Comparison of ENCODE assay signal across 16 mouse cellular contexts in genomic region chr1:192179877-192180276, GRCm38 (mm10). TPM values are rescaled to one million over a fixed set of nuclear protein-coding genes. Genes with fewer than 3 reads are reported as not detected.
DNase-seq lines count a peak whose midpoint lies in the region; ATAC-seq and TF ChIP-seq lines count a peak whose summit lies in the region.
"Had no signal": no experiment of that assay in that cellular context is flagged by ENCODE, and none has a peak within 500 bp of the region (broad histone marks: within the 10 kb centered on the region; RNA-seq: fewer than 3 reads in every experiment).

No protein-coding gene starts in this region.

- no peak overlapping the region for H3K4me2 ChIP-seq in intestine, postnatal 0 days (replicated peaks; ENCODE audit: low read depth)
- no peak overlapping the region for H3K4me2 ChIP-seq in intestine, embryonic 16.5 days (ENCODE audit: low read depth, low read length)
- H3K4me2 ChIP-seq in lung, embryonic 14.5 days = no peak overlapping the region
- H3K4me2 ChIP-seq: heart, embryonic 13.5 days; hindbrain, embryonic 15.5 days had no signal

- H3K27me3 ChIP-seq in intestine, postnatal 0 days (replicated peaks; ENCODE audit: control insufficient read depth, insufficient read depth, low read length) = no peaks in the 10 kb centered on the region
- no peaks in the 10 kb centered on the region for H3K27me3 ChIP-seq in intestine, embryonic 16.5 days (replicated peaks; ENCODE audit: control insufficient read depth, insufficient read depth, low read length)
- H3K27me3 ChIP-seq in lung, embryonic 14.5 days (ENCODE audit: insufficient read depth, low read length) = no peaks in the 10 kb centered on the region
- H3K27me3 ChIP-seq: heart, embryonic 13.5 days; hindbrain, embryonic 15.5 days had no signal

- peak; percentile 51 for DNase-seq in lung, embryonic 14.5 days
- no peak for DNase-seq in lung, postnatal 14 days
- DNase-seq in 416B (ENCODE audit: low read depth) (peak; percentile 16), adipocyte (ENCODE audit: low spot score) (peak; percentile 22)
- no peak for DNase-seq in frontal cortex, adult 2 months (ENCODE audit: extremely low spot score in 1 of 2, low spot score in 1 of 2)
- DNase-seq: adrenal gland, postnatal 36 days; cerebellum, adult 2 months; cerebellum, postnatal 10 days; gastrocnemius, postnatal 36 days; heart, postnatal 36 days had no signal

- no peak overlapping the region for H3K4me3 ChIP-seq in intestine, postnatal 0 days (ENCODE audit: low read depth, low read length)
- H3K4me3 ChIP-seq in intestine, embryonic 16.5 days (ENCODE audit: low read length) = no peak overlapping the region
- no peak overlapping the region for H3K4me3 ChIP-seq in lung, embryonic 14.5 days (ENCODE audit: low read depth, low read length)
- H3K4me3 ChIP-seq: embryonic facial prominence, embryonic 10.5 days; heart, embryonic 13.5 days; hindbrain, embryonic 15.5 days had no signal

- no peaks in the 10 kb centered on the region for H3K9me3 ChIP-seq in intestine, postnatal 0 days (ENCODE audit: control insufficient read depth)
- H3K9me3 ChIP-seq in intestine, embryonic 16.5 days (ENCODE audit: control insufficient read depth, low read length) = no peaks in the 10 kb centered on the region
- H3K9me3 ChIP-seq in lung, embryonic 14.5 days (ENCODE audit: low read depth, low read length) = 0 out of 2 replicates have a peak, but pooled peaks cover 5% of the 10 kb centered on the region
- H3K9me3 ChIP-seq: embryonic facial prominence, embryonic 10.5 days; hindbrain, embryonic 15.5 days had no signal

- H3K27ac ChIP-seq in intestine, postnatal 0 days (ENCODE audit: low read depth, low read length) = no peak overlapping the region
- no peak overlapping the region for H3K27ac ChIP-seq in intestine, embryonic 16.5 days (ENCODE audit: low read length)
- H3K27ac ChIP-seq in lung, embryonic 14.5 days (ENCODE audit: low read depth) = no peak overlapping the region
- H3K27ac ChIP-seq: embryonic facial prominence, embryonic 10.5 days; heart, embryonic 13.5 days; hindbrain, embryonic 15.5 days had no signal

- H3K9ac ChIP-seq in intestine, postnatal 0 days (ENCODE audit: low read depth, low read length) = no peak overlapping the region
- H3K9ac ChIP-seq in intestine, embryonic 16.5 days (ENCODE audit: low read depth, low read length) = no peak overlapping the region
- no peak overlapping the region for H3K9ac ChIP-seq in lung, embryonic 14.5 days
- H3K9ac ChIP-seq: heart, embryonic 13.5 days; hindbrain, embryonic 15.5 days had no signal

- H3K4me1 ChIP-seq in intestine, postnatal 0 days (replicated peaks; ENCODE audit: control insufficient read depth, insufficient read depth, low read length) = no peaks in the 10 kb centered on the region
- no peaks in the 10 kb centered on the region for H3K4me1 ChIP-seq in intestine, embryonic 16.5 days (ENCODE audit: control insufficient read depth, insufficient read depth, low read length)
- H3K4me1 ChIP-seq in lung, embryonic 14.5 days (ENCODE audit: insufficient read depth) = no peaks in the 10 kb centered on the region
- H3K4me1 ChIP-seq: embryonic facial prominence, embryonic 10.5 days; hindbrain, embryonic 15.5 days had no signal

- 27% methylated on average over 3 of the region's 3 CpGs for WGBS in intestine, postnatal 0 days
- WGBS in intestine, embryonic 16.5 days = 44% methylated on average over 3 of the region's 3 CpGs
- WGBS in lung, embryonic 14.5 days = 34% methylated on average over 3 of the region's 3 CpGs

- ATAC-seq in intestine, postnatal 0 days = 0 out of 2 replicates have a peak, but pooled peaks have one; percentile 38
- ATAC-seq in intestine, embryonic 16.5 days = no peak
- no peak for ATAC-seq in lung, embryonic 14.5 days (ENCODE audit: insufficient read depth)
- ATAC-seq: forebrain, embryonic 14.5 days had no signal

- no peaks in the 10 kb centered on the region for H3K36me3 ChIP-seq in intestine, postnatal 0 days (ENCODE audit: control insufficient read depth, insufficient read depth)
- H3K36me3 ChIP-seq in intestine, embryonic 16.5 days (ENCODE audit: control insufficient read depth, insufficient read depth, low read length) = no peaks in the 10 kb centered on the region
- no peaks in the 10 kb centered on the region for H3K36me3 ChIP-seq in lung, embryonic 14.5 days (ENCODE audit: insufficient read depth)
- H3K36me3 ChIP-seq: embryonic facial prominence, embryonic 10.5 days; heart, embryonic 13.5 days; hindbrain, embryonic 15.5 days had no signal

- no peak for TF ChIP-seq CTCF in intestine, postnatal 0 days (IDR thresholded peaks at IDR 0.05; ENCODE audit: low read depth)
- TF ChIP-seq CTCF in lung, embryonic 14.5 days (IDR thresholded peaks at IDR 0.05; ENCODE audit: low read depth) = no peak

RNA-seq across cellular contexts. Expression of gene Kcnh1, which starts 10.7 kb away (rescaled TPM):
- polyA plus RNA-seq in intestine, postnatal 0 days (2015; fragmentation: Nextera tagmentation; extraction: Ambion mirVana) = 0.65 and 0.69 TPM in 2 replicates
- 0.64 and 0.65 TPM in 2 replicates for polyA plus RNA-seq in intestine, embryonic 16.5 days (2015; fragmentation: Nextera tagmentation; extraction: Ambion mirVana)
- 1.7 and 2.0 TPM in 2 replicates for polyA plus RNA-seq in lung, embryonic 14.5 days (2014; fragmentation: Nextera tagmentation; extraction: Ambion mirVana)
- polyA plus RNA-seq in frontal cortex, adult 2 months (2012; rRNA removed) = 23.3 and 26.1 TPM in 2 replicates

RNA-seq across cellular contexts. Expression of gene Rcor3, which starts 42.0 kb away (rescaled TPM):
- 16.8 and 17.9 TPM in 2 replicates for polyA plus RNA-seq in intestine, postnatal 0 days (2015; fragmentation: Nextera tagmentation; extraction: Ambion mirVana)
- polyA plus RNA-seq in intestine, embryonic 16.5 days (2015; fragmentation: Nextera tagmentation; extraction: Ambion mirVana) = 22.3 and 24.8 TPM in 2 replicates
- polyA plus RNA-seq in lung, embryonic 14.5 days (2014; fragmentation: Nextera tagmentation; extraction: Ambion mirVana) = 29.5 and 31.0 TPM in 2 replicates
- 28.3 and 37.0 TPM in 2 replicates for polyA plus RNA-seq in frontal cortex, adult 2 months (2012; rRNA removed)

Comparison
In these comparisons a context has a peak if more than half of its experiments do, and no peak if none do; other contexts are left out.
1. DNase-seq: peak in lung, embryonic 14.5 days (single experiment), 416B (single experiment) and adipocyte (single experiment); none in lung, postnatal 14 days (single experiment) and frontal cortex, adult 2 months (0 of 2).